8 mouse cellular contexts compared by ENCODE assay signal in the genomic region with DNA sequence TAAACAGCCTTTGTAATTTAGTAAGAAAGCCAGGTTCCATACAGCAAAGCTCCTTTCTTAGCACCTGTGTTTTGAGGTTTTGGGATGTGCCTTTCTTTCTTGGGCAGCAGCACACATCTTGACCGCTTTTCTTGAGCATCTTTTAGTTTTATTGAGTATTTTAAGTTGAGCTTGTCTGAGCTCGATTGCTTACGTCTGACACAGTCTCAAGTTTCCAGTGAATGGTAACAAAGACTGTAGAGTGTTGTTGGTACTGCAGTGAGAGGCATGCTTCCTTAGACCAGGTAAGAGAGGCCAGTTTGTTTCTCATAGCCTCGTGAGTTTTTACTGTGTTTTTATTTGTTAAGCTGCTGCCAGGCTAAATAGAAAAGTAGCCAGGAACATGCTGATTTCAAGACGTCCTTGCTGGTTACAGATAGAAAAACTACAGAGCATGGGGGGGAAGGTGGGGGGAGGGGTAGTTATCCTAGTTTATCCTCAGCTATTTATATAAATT.
DNase-seq lines count a peak whose midpoint lies in the region; ATAC-seq lines count a peak whose summit lies in the region.

No protein-coding gene starts in this region.

- no peaks in the 10 kb centered on the region for H3K36me3 ChIP-seq in forebrain, embryonic 12.5 days (replicated peaks)
- peaks cover 5% of the 10 kb centered on the region for H3K36me3 ChIP-seq in liver, embryonic 16.5 days (ENCODE audit: control insufficient read depth, insufficient read depth)
- H3K36me3 ChIP-seq in neural tube, embryonic 14.5 days (ENCODE audit: control insufficient read depth, insufficient read depth, low read length) = no peaks in the 10 kb centered on the region

- H3K9me3 ChIP-seq in forebrain, embryonic 12.5 days = no peaks in the 10 kb centered on the region
- H3K9me3 ChIP-seq in liver, embryonic 16.5 days (replicated peaks; ENCODE audit: control insufficient read depth, low read length) = no peaks in the 10 kb centered on the region
- no peaks in the 10 kb centered on the region for H3K9me3 ChIP-seq in neural tube, embryonic 14.5 days (ENCODE audit: control insufficient read depth, low read length)

- H3K4me1 ChIP-seq in forebrain, embryonic 12.5 days = peaks cover 13% of the 10 kb centered on the region
- H3K4me1 ChIP-seq in liver, embryonic 16.5 days (ENCODE audit: control insufficient read depth, low read depth, low read length) = peaks cover 24% of the 10 kb centered on the region
- no peaks in the 10 kb centered on the region for H3K4me1 ChIP-seq in neural tube, embryonic 14.5 days (ENCODE audit: control insufficient read depth, insufficient read depth, low read length)

- peak overlapping the region; percentile 46 for H3K4me2 ChIP-seq in forebrain, embryonic 12.5 days
- peak overlapping the region; percentile 35 for H3K4me2 ChIP-seq in liver, embryonic 16.5 days (ENCODE audit: low read depth, low read length)
- peak overlapping the region; percentile 46 for H3K4me2 ChIP-seq in neural tube, embryonic 14.5 days (ENCODE audit: low read depth, low read length)

- H3K4me3 ChIP-seq in forebrain, embryonic 12.5 days (replicated peaks) = peak overlapping the region; percentile 44
- peak overlapping the region; percentile 71 for H3K4me3 ChIP-seq in liver, embryonic 16.5 days (ENCODE audit: low read depth, low read length)
- H3K4me3 ChIP-seq in neural tube, embryonic 14.5 days (ENCODE audit: low read depth, low read length) = peak overlapping the region; percentile 47

- peak overlapping the region; percentile 61 for H3K27ac ChIP-seq in forebrain, embryonic 12.5 days
- H3K27ac ChIP-seq in liver, embryonic 16.5 days (ENCODE audit: low read length) = peak overlapping the region; percentile 93
- no peak overlapping the region for H3K27ac ChIP-seq in neural tube, embryonic 14.5 days (ENCODE audit: low read depth, low read length)

- WGBS in forebrain, embryonic 12.5 days = under 1% methylated on average over 5 of the region's 5 CpGs
- 5% methylated on average over 5 of the region's 5 CpGs for WGBS in liver, embryonic 16.5 days (ENCODE audit: insufficient replicate concordance)
- 1% methylated on average over 5 of the region's 5 CpGs for WGBS in neural tube, embryonic 14.5 days

- H3K9ac ChIP-seq in forebrain, embryonic 12.5 days = no peak overlapping the region
- peak overlapping the region; percentile 62 for H3K9ac ChIP-seq in liver, embryonic 16.5 days (ENCODE audit: low read depth, low read length)
- no peak overlapping the region for H3K9ac ChIP-seq in neural tube, embryonic 14.5 days (replicated peaks; ENCODE audit: low read depth, low read length)

- ATAC-seq in activated CD4-positive, CD25-positive, alpha-beta regulatory T cell, adult 4 months = peak; percentile 61
- peak; percentile 67 for ATAC-seq in forebrain, embryonic 12.5 days (ENCODE audit: low FRiP score)
- no peak for ATAC-seq in liver, embryonic 16.5 days (ENCODE audit: low read depth)
- ATAC-seq in neural tube, embryonic 14.5 days (ENCODE audit: low read depth) = peak; percentile 81

- no peaks in the 10 kb centered on the region for H3K27me3 ChIP-seq in forebrain, embryonic 12.5 days
- no peaks in the 10 kb centered on the region for H3K27me3 ChIP-seq in liver, embryonic 16.5 days (ENCODE audit: control insufficient read depth, insufficient read depth, low read depth, low read length)
- no peaks in the 10 kb centered on the region for H3K27me3 ChIP-seq in neural tube, embryonic 14.5 days (ENCODE audit: control insufficient read depth, insufficient read depth, low read length)

- peak; percentile 5 for DNase-seq in ovary, adult 18-20 months (ENCODE audit: low spot score)
- DNase-seq in ovary, postnatal 10 days (ENCODE audit: low spot score) = no peak
- peak; percentile 52 for DNase-seq in induced T-regulatory cell, adult 2 months (ENCODE audit: low read depth)
- DNase-seq in urinary bladder, postnatal 10 days (ENCODE audit: low spot score) = no peak

Comparison
In these comparisons a context has a peak if more than half of its experiments do, and no peak if none do; other contexts are left out.
1. DNase-seq: peak in ovary, adult 18-20 months (single experiment) and induced T-regulatory cell, adult 2 months (single experiment); none in ovary, postnatal 10 days (single experiment) and urinary bladder, postnatal 10 days (single experiment).
2. Peak in every context shown above with its lines, with median percentiles within 50 percentile points of each other: H3K4me2 ChIP-seq and H3K4me3 ChIP-seq.